Mouse (Mus musculus) hindbrain, embryonic 11.5 days (tissue): ENCODE measurements around the gene Lhfpl2. TPM values are rescaled to one million over a fixed set of nuclear protein-coding genes. Genes with fewer than 3 reads are reported as not detected.

Source experiments
- ATAC-seq: fragments of 200-750 bp; cut with Nextera tagmentation; 2 replicates; pipeline ENCODE4 v1.8.0; 2017; ENCODE audit warnings: mild to moderate bottlenecking, moderate TSS enrichment, moderate library complexity; ENCODE audit not compliant: low FRiP score
- DNase-seq: peaks from one replicate; pipeline ENCODE4 v3.0.0-alpha.2; 2015; ENCODE audit warnings: low spot score
- H3K27ac ChIP-seq: fragments of 300-500 bp; sonication (generic); 2 replicates; pipeline ENCODE4 v1.5.1; 2014; ENCODE audit warnings: mild to moderate bottlenecking, low read depth, low read length
- H3K27me3 ChIP-seq: fragments of 300-500 bp; sonication (generic); 2 replicates; pipeline ENCODE4 v1.6.1; 2014; ENCODE audit warnings: mild to moderate bottlenecking, low read length, moderate library complexity, mixed read lengths; ENCODE audit not compliant: control insufficient read depth, insufficient read depth
- H3K36me3 ChIP-seq: fragments of 300-500 bp; sonication (generic); 2 replicates; pipeline ENCODE4 v1.6.1; 2014; ENCODE audit warnings: mild to moderate bottlenecking, low read length, moderate library complexity, mixed read lengths; ENCODE audit not compliant: control insufficient read depth, insufficient read depth
- H3K4me1 ChIP-seq: fragments of 300-500 bp; sonication (generic); replicated peaks from 2 replicates; pipeline ENCODE4 v1.6.1; 2014; ENCODE audit warnings: low read length, mixed read lengths; ENCODE audit not compliant: control insufficient read depth, insufficient read depth
- H3K4me2 ChIP-seq: fragments of 300-500 bp; sonication (generic); replicated peaks from 2 replicates; pipeline ENCODE4 v1.6.1; 2014; ENCODE audit warnings: mild to moderate bottlenecking, low read depth, low read length
- H3K4me3 ChIP-seq: fragments of 300-500 bp; sonication (generic); 2 replicates; pipeline ENCODE4 v1.5.1; 2014; ENCODE audit warnings: low read depth, low read length
- H3K9ac ChIP-seq: fragments of 300-500 bp; sonication (generic); 2 replicates; pipeline ENCODE4 v1.6.1; 2014; ENCODE audit warnings: low read depth, low read length
- H3K9me3 ChIP-seq: fragments of 300-500 bp; sonication (generic); 2 replicates; pipeline ENCODE4 v1.6.1; 2016; ENCODE audit warnings: low read length; ENCODE audit not compliant: control insufficient read depth
- WGBS: fragments of 180-500 bp; shearing (Covaris S2); extraction: QIAGEN DNeasy Blood & Tissue Kit; methylation state at CpG from one replicate; pipeline ENCODE4 v1.1.7; 2014; 5-methylcytosine and 5-hydroxymethylcytosine counted together
- polyA plus RNA-seq: library from polyadenylated mRNA; unstranded; fragments of >200 nt; fragmentation: Nextera tagmentation; extraction: Ambion mirVana; gene quantifications from 2 replicates; pipeline ENCODE4 v1.2.1, GENCODE M21; 2014

Gene Lhfpl2
- polyA plus RNA-seq, 1 experiment from 2014 or later = 16.6 TPM

GRCm38 (mm10) chr13:94062349-94063111 lies 4.9 kb downstream of the Lhfpl2 start:
- H3K9me3 ChIP-seq = no peaks in the 10 kb centered on the region
- DNase-seq (peak; percentile 27), ATAC-seq (no peak)
- H3K27me3 ChIP-seq = peaks cover 33% of the 10 kb centered on the region
- H3K27ac ChIP-seq = no peak overlapping the region
- WGBS = 17% methylated on average over 21 of the region's 21 CpGs
- no peak overlapping the region for H3K4me3 ChIP-seq
- H3K36me3 ChIP-seq = no peaks in the 10 kb centered on the region
- H3K4me2 ChIP-seq = no peak overlapping the region; the same call in 1 of the 2 replicates
- no peak overlapping the region for H3K9ac ChIP-seq
- no peaks in the 10 kb centered on the region for H3K4me1 ChIP-seq

- Histone ChIP-seq H3K4me3 (no peak overlapping the region), H3K4me1 (no peaks in the 10 kb centered on the region), H3K4me2 (no peak overlapping the region), H3K9me3 (no peaks in the 10 kb centered on the region), H3K9ac (no peak overlapping the region), H3K36me3 (no peaks in the 10 kb centered on the region), H3K27me3 (peaks cover 36% of the 10 kb centered on the region), H3K27ac (no peak overlapping the region)
- ATAC-seq (no peak), DNase-seq (no peak)
- WGBS = 40% methylated on average over 8 of the region's 8 CpGs
Measured at GRCm38 (mm10) chr13:94063156-94063555, 5.6 kb downstream of the Lhfpl2 start.

GRCm38 (mm10) chr13:94064571-94064970 lies 7.0 kb downstream of the Lhfpl2 start:
- Histone ChIP-seq H3K36me3 (no peaks in the 10 kb centered on the region), H3K27ac (no peak overlapping the region), H3K4me1 (no peaks in the 10 kb centered on the region), H3K27me3 (peaks cover 32% of the 10 kb centered on the region), H3K4me2 (no peak overlapping the region), H3K9me3 (no peaks in the 10 kb centered on the region), H3K4me3 (no peak overlapping the region), H3K9ac (no peak overlapping the region)
- ATAC-seq (no peak), DNase-seq (no peak)
- 23% methylated on average over 7 of the region's 7 CpGs for WGBS

- WGBS = 18% methylated on average over 11 of the region's 11 CpGs
- H3K36me3 ChIP-seq = no peaks in the 10 kb centered on the region
- no peak for DNase-seq
- H3K4me1 ChIP-seq = no peaks in the 10 kb centered on the region
- no peak overlapping the region for H3K4me3 ChIP-seq
- H3K27me3 ChIP-seq = peaks cover 30% of the 10 kb centered on the region
- no peak overlapping the region for H3K9ac ChIP-seq
- no peaks in the 10 kb centered on the region for H3K9me3 ChIP-seq
- no peak overlapping the region for H3K27ac ChIP-seq
- no peak for ATAC-seq
- H3K4me2 ChIP-seq = no peak overlapping the region
Measured at GRCm38 (mm10) chr13:94065276-94066050, 7.9 kb downstream of the Lhfpl2 start.

- DNase-seq (no peak), ATAC-seq (no peak)
- Histone ChIP-seq H3K36me3 (no peaks in the 10 kb centered on the region), H3K4me2 (no peak overlapping the region), H3K9me3 (no peaks in the 10 kb centered on the region), H3K27ac (no peak overlapping the region), H3K4me1 (no peaks in the 10 kb centered on the region), H3K4me3 (no peak overlapping the region), H3K9ac (no peak overlapping the region), H3K27me3 (peaks cover 39% of the 10 kb centered on the region)
- WGBS = 85% methylated on average over 5 of the region's 5 CpGs
Measured at GRCm38 (mm10) chr13:94066626-94067275, 9.2 kb downstream of the Lhfpl2 start.

GRCm38 (mm10) chr13:94068308-94068707 lies 10.7 kb downstream of the Lhfpl2 start:
- H3K36me3 ChIP-seq = no peaks in the 10 kb centered on the region
- no peaks in the 10 kb centered on the region for H3K9me3 ChIP-seq
- 86% methylated on average over 1 of the region's 1 CpGs for WGBS
- DNase-seq (no peak), ATAC-seq (no peak)
- no peak overlapping the region for H3K27ac ChIP-seq
- H3K4me3 ChIP-seq = no peak overlapping the region
- H3K4me1 ChIP-seq = no peaks in the 10 kb centered on the region
- H3K27me3 ChIP-seq = peaks cover 42% of the 10 kb centered on the region
- no peak overlapping the region for H3K4me2 ChIP-seq
- no peak overlapping the region for H3K9ac ChIP-seq

- peaks cover 36% of the 10 kb centered on the region for H3K27me3 ChIP-seq
- WGBS = 34% methylated on average over 16 of the region's 16 CpGs
- H3K9me3 ChIP-seq = no peaks in the 10 kb centered on the region
- no peaks in the 10 kb centered on the region for H3K36me3 ChIP-seq
- H3K4me3 ChIP-seq = no peak overlapping the region
- no peaks in the 10 kb centered on the region for H3K4me1 ChIP-seq
- DNase-seq = no peak
- H3K4me2 ChIP-seq = no peak overlapping the region
- ATAC-seq = no peak
- H3K9ac ChIP-seq = no peak overlapping the region
- no peak overlapping the region for H3K27ac ChIP-seq
Measured at GRCm38 (mm10) chr13:94069421-94070307, 12.1 kb downstream of the Lhfpl2 start.

- 84% methylated on average over 3 of the region's 3 CpGs for WGBS
- Histone ChIP-seq H3K27me3 (peaks cover 33% of the 10 kb centered on the region), H3K4me3 (no peak overlapping the region), H3K36me3 (no peaks in the 10 kb centered on the region), H3K4me1 (no peaks in the 10 kb centered on the region), H3K9me3 (no peaks in the 10 kb centered on the region), H3K9ac (no peak overlapping the region), H3K4me2 (no peak overlapping the region), H3K27ac (no peak overlapping the region)
- DNase-seq (no peak), ATAC-seq (no peak)
Measured at GRCm38 (mm10) chr13:94070308-94070619, 12.7 kb downstream of the Lhfpl2 start.
